Mouse (Mus musculus): ENCODE results near the gene Atp8b4. TPM values are rescaled to one million over a fixed set of nuclear protein-coding genes. Genes with fewer than 3 reads are reported as not detected.

The Atp8b4 gene
- total RNA-seq, 2 experiments from 2014 or later: not detected

DNA sequence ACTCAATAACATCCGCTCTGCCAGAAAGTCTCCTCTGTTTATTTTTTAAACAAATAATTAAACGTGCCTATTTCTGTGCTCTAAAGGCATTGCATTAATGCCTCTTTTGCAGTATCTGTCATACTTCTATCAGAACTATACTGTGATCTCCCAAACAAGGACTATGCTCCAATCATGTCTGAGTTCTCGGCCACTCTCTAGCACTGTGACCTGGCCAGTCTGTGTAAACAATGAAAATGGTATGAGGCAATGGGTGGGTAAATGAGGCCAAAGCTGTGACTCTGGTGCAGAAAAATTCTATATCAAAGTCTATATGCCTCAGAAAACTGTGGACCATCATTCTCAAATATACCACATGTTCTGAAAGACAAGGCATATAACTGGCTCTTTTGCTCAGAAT, 140.5 kb downstream of the Atp8b4 start:
- no peak for TF ChIP-seq CTCF (conservative IDR thresholded peaks at IDR 0.05)
- Histone ChIP-seq H3K27ac (no peak overlapping the region), H3K4me3 (no peak overlapping the region)
- DNase-seq (ENCODE audit: low spot score in 2 of 2): no peak

DNA sequence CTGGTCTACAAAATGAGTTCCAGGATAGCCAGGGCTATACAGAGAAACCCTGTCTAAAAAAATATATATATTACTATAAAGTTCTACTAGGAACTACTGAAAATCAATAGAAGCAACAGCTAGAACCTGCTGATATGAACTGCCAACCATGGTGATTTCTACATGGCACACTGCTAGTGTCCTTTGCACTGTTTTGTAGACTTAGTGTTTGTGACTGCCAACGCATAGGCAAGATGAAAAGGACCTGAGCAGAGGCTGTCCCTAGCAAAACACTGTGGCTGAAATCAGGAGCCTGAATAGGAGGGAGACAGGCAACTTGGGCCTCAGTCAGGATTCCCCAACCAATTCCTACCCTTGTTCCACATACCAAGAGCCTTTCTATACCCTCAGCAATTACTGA, 141.2 kb downstream of the Atp8b4 start:
- no peak for DNase-seq (ENCODE audit: low spot score in 2 of 2)
- TF ChIP-seq CTCF (conservative IDR thresholded peaks at IDR 0.05): no peak
- H3K27ac ChIP-seq: no peak overlapping the region
- H3K4me3 ChIP-seq: no peak overlapping the region

DNA sequence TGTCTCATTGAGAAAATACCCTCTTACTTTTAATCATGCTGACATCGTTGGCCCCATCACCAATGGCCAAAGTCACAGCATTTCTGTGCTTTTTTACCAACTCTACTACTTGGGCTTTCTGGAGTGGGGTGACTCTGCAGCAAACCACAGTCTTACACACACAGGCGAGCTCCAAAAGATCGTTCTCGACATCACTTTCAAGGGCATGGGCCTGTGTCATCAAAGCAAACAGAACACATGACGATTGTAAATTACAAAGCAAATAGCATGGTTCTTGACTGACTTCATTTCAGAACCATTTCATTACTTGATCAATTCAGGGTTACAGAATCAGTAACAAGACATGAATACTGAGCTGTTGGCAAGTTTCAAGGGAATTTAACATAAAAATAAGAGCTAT, 141.7 kb downstream of the Atp8b4 start:
- no peak overlapping the region for H3K4me3 ChIP-seq
- H3K27ac ChIP-seq: no peak overlapping the region
- TF ChIP-seq CTCF (conservative IDR thresholded peaks at IDR 0.05): no peak
- no peak for DNase-seq (ENCODE audit: low spot score in 2 of 2)

DNA sequence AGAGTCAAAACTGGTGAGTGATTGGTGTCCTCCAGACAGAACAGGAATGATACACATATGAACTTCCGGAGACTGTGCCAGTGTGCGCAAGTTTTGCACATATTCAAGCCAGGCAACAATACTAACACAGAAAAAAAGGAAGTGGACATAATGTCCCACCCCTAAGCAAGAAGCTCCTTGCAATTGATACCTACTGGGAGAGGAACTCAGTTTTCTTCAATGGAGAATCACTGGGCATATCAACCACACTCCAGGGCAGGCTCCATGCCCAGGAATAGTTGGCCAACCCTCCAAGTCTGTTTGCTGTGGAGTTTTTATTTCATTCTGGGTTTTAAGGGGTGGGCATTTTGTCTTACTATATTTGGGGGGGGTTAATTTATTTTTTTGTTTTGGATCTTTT, 145.2 kb downstream of the Atp8b4 start:
- H3K4me3 ChIP-seq: no peak overlapping the region
- no peak overlapping the region for H3K27ac ChIP-seq
- no peak for DNase-seq (ENCODE audit: low spot score in 2 of 2)
- no peak for TF ChIP-seq CTCF (conservative IDR thresholded peaks at IDR 0.05)

DNA sequence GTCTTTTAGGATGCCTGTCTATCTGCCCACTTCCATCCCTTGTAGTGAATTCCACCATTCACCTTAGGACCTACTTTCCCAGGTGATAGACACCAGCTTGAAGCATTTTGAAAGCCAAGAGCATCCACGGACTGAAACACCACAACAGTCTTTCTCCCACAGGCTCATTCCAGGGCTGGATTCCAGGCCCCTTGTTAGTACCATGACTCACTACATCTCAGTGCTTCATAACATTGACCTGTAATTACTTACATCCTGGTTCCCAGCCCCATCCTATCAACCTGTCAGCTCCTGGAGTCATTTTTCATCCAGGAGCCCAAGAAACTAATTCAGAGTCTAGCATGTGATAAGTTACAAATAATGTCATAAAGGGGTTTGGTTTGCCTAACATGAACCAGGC, 148.7 kb downstream of the Atp8b4 start:
- no peak for DNase-seq (ENCODE audit: low spot score in 2 of 2)
- TF ChIP-seq CTCF (conservative IDR thresholded peaks at IDR 0.05): no peak
- H3K27ac ChIP-seq: no peak overlapping the region
- H3K4me3 ChIP-seq: no peak overlapping the region

DNA sequence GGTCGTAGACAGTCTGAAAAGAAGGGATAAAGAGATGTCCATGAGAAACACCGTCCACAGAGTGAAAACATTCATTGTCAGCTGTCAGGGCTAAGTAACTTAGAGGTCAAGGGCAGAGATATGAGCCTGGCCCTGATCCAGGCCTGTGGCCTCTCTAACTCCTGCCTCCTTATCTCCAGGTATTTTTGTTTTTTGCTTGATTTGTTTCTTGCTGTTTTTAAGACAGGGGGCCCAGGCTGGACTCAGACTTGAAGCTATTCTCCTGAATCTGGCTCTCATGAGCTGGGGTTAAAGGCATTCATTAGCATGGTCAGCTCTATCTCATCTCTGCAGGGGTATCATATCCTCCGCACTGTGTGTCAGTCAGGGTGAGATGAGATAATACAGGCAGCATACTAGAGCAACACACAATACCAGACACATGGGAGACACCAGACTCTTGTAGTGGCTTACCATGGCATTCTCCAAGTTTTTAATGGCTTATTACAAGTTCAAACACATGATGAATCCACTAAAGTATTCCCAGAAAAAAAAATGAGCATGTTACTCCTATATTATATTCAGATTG, 157.4 kb downstream of the Atp8b4 start:
- no peak overlapping the region for H3K4me3 ChIP-seq
- no peak for TF ChIP-seq CTCF (conservative IDR thresholded peaks at IDR 0.05)

DNA sequence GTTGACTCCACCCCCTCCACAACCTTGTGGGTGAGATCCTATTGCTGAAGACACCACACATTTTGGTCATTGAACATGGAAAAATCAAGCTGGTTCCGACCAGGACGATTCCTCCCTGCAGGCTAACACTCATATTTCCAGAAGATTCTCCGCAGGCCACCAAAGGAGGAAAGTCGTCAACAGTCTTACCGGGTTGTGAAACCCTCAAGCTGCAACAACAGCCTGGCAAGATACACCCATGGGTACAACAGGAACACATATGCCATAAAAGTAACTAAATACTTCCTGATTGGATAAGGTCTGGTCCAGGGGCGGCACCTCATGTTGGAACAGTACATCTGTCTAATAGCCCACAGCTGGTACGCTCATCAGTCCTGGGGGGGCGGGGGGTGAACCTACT, 159.0 kb downstream of the Atp8b4 start:
- Histone ChIP-seq H3K27ac (no peak overlapping the region), H3K4me3 (no peak overlapping the region)
- no peak for DNase-seq (ENCODE audit: low spot score in 2 of 2)
- no peak for TF ChIP-seq CTCF (conservative IDR thresholded peaks at IDR 0.05)

More for the DNA sequence above, 157.4 kb downstream of the Atp8b4 start:
- no peak for DNase-seq (ENCODE audit: low spot score in 2 of 2)
- no peak overlapping the region for H3K27ac ChIP-seq

DNA sequence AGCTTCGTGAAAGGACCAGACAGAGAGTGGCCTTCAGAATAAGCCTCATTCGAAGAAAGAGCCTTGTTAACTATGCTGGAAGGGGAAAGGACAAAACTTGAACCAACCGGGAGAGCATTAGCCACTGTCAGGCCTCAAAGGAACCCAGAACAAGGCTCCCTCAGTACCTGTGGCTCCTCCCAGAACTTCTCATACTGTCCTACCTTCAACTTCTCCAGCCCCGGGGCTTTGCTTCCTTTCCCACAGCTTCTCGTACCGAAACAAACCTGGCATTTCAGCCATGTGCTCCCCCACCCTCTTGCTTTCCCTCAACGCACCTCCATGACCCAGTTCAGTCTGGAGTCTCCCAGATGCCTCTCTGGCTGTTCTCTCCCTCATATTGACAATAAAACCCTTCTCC, 160.3 kb downstream of the Atp8b4 start:
- no peak overlapping the region for H3K27ac ChIP-seq
- no peak for TF ChIP-seq CTCF (conservative IDR thresholded peaks at IDR 0.05)
- no peak overlapping the region for H3K4me3 ChIP-seq
- DNase-seq (ENCODE audit: low spot score in 2 of 2): no peak

DNA sequence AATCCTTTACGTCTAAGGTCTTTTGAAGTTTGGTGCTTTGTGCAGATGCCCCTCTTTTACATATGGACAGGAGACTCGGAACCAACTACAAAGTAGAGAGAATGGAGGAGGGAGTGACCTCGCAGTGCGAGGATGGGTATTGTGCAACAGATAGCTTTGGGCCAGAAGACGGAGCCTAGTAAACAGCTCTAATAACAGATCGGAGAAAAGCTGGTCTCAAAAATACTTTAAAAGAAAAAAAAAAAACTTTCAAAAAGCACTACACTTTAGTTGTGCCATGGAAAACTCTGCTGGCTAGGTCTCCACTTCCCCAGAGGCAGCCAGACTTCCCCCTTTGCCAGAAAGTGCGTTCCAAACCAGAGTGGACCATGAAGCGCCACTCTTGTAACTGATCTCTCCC, 161.0 kb downstream of the Atp8b4 start:
- no peak for TF ChIP-seq CTCF (conservative IDR thresholded peaks at IDR 0.05)
- H3K27ac ChIP-seq: no peak overlapping the region
- DNase-seq (ENCODE audit: low spot score in 2 of 2): no peak
- H3K4me3 ChIP-seq: no peak overlapping the region

DNA sequence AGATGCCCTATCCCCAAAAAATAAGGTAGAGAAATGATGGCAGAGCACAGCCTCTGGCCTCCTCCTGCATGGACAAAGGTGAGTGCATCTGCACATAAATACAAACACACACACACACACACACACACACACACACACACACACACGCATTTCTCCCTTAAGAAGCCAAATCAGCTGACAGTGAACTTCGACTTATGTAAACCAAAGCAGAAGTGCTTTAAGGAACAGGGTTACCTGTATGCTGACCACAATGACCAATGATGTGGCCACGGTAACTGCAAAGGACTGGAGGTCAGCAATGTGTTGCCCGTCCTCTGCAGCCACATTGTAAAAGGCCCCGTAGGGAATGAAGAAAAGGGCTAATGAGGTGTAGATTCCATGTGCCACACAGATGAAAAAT, 163.3 kb downstream of the Atp8b4 start:
- TF ChIP-seq CTCF (conservative IDR thresholded peaks at IDR 0.05): no peak
- no peak for DNase-seq (ENCODE audit: low spot score in 2 of 2)
- Histone ChIP-seq H3K27ac (no peak overlapping the region), H3K4me3 (no peak overlapping the region)

DNA sequence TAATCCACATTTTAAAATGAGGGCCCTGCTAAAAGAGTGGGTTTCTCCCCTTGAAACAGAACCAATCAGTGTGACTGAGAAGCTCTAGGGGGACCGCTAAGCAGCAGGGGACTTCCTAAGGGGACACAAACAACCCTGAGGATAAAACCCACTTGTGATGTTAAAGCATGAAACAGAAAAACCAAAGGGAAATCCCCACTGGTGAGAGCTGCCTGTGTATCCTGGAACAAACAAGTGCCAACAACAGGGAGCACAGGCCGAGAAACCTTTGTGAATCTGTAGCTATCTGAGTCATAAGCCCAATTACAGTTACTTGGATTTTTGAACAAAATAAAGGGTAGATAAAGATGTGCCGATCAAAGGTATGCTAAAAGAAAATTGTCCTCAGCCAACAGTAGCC, 168.7 kb downstream of the Atp8b4 start:
- TF ChIP-seq CTCF (conservative IDR thresholded peaks at IDR 0.05): no peak
- Histone ChIP-seq H3K4me3 (no peak overlapping the region), H3K27ac (no peak overlapping the region)
- DNase-seq (ENCODE audit: low spot score in 2 of 2): no peak

DNA sequence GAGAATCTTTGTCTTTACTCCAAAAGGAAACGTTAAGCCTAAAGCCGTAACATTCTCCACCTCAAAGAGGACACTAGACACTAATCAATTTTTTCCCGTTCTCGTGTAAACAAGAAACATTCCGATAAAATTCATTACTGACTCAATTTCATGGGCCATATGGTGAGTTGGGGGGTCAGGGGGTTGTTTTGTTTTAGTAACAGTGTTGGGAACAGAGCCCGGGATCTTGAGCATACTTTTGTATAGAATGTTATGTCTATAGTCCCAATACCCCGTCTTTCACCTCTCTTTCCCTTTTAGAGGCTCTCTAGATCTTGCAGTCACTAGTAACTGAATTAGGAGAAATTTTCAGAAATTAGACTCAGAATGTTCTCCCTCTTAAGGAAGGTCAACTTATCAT, 177.3 kb downstream of the Atp8b4 start:
- no peak overlapping the region for H3K27ac ChIP-seq
- DNase-seq (ENCODE audit: low spot score in 2 of 2): no peak
- TF ChIP-seq CTCF (conservative IDR thresholded peaks at IDR 0.05): no peak
- H3K4me3 ChIP-seq: no peak overlapping the region

DNA sequence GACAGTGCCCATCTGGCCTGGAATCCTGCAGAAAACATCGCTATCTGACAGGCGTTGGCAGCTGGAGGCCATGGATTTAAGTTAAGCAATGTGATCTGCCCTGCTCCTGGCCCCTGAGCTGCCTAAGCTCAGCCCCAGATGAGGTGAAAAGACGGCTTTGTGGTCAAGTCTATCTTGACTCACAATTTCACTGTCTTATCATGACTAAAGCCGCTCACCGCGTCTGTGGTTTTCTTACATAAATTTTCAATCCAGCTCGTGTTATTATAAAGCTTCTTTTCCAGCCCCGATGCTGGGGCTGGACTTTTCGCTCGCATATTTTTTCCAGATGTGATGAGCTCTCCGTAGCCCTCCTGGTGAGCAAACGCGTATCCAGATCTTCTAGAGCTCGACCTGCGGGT, 177.8 kb downstream of the Atp8b4 start:
- no peak for TF ChIP-seq CTCF (conservative IDR thresholded peaks at IDR 0.05)
- Histone ChIP-seq H3K27ac (no peak overlapping the region), H3K4me3 (no peak overlapping the region)
- no peak for DNase-seq (ENCODE audit: low spot score in 2 of 2)

DNA sequence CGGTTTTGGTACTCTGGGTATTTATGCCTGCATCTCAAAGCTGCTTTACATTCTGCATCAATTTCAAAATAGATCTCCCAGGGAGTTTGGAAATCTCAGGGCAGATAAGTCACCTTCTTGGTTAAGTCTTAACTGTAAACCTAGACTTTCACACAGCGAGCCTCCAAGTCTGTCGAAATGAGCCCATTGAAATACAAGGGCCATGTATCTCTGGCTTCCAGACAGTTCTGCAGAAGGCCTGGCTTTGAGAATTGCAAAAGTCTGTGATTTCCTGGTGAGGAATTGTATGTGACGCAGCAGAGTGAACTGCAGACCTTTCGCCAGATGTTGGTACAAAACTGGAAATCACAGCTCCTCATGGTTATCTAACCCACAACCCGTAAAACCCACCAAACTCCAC, 182.4 kb downstream of the Atp8b4 start:
- TF ChIP-seq CTCF (conservative IDR thresholded peaks at IDR 0.05): no peak
- H3K27ac ChIP-seq: no peak overlapping the region
- no peak overlapping the region for H3K4me3 ChIP-seq
- DNase-seq (ENCODE audit: low spot score in 2 of 2): no peak

DNA sequence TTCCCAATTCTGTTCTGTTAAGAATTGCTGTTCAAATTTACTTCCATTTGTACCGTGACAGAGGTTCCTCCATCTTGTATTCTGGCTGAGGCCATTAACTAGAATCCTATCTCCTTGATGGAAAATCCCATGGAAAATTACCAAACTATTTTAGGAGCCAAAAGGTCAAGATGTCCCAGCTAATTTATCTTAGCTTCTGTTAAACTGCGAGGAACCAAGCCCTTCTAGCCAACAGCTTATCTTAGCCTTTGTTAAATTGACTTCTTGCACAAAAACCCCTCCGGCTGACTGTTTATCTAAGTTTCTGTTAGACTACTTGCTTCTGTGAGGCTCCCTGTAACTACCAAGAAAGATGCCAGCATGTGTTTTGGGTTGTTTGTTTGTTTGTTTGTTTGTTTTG, 183.5 kb downstream of the Atp8b4 start:
- no peak for TF ChIP-seq CTCF (conservative IDR thresholded peaks at IDR 0.05)
- DNase-seq (ENCODE audit: low spot score in 2 of 2): no peak
- Histone ChIP-seq H3K27ac (no peak overlapping the region), H3K4me3 (no peak overlapping the region)
